8 mouse cellular contexts compared by ENCODE assay signal in the genomic region with DNA sequence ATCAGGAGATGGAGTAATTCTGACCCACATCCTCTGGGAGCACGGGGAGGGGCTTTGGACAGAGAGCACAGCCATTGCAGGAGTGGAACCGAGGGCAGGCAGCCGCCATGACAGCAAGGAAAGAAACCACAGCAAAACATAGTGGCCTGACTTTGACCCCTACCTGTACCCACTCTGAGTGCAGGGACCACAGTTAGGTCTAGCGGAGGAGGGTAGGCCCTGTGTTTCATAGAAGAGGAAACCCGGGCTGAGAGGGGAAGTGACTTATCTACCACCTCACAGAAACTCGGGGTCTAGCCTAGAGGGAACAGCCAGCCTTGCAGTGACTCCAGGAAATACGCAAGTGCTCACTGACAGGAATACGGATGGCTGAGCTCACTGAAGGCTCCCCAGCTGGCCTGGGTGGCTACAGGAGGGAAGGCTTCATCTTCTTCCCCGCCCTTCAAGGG. TPM values are rescaled to one million over a fixed set of nuclear protein-coding genes. Genes with fewer than 3 reads are reported as not detected.
A peak's percentile ranks its signal among the peaks of the same experiment; 100 is the strongest.
DNase-seq lines count a peak whose midpoint lies in the region; ATAC-seq and TF ChIP-seq lines count a peak whose summit lies in the region.

No protein-coding gene starts in this region.

- no peak for TF ChIP-seq EP300 in heart, postnatal 0 days (IDR thresholded peaks at IDR 0.05; ENCODE audit: low read depth)
- TF ChIP-seq EP300 in stomach, postnatal 0 days (optimal IDR thresholded peaks at IDR 0.05), result no peak

- TF ChIP-seq CTCF in heart, postnatal 0 days (IDR thresholded peaks at IDR 0.05; ENCODE audit: low read depth), result no peak
- TF ChIP-seq CTCF in stomach, postnatal 0 days (IDR thresholded peaks at IDR 0.05; ENCODE audit: low read depth), result no peak

- intact Hi-C loops in left cerebral cortex, postnatal 25 days (cut with DNase I), result no loop called here

- H3K4me2 ChIP-seq in heart, postnatal 0 days (ENCODE audit: low read depth, low read length), result peak overlapping the region; percentile 72
- peak overlapping the region; percentile 62 for H3K4me2 ChIP-seq in stomach, postnatal 0 days (replicated peaks; ENCODE audit: low read depth)

- 0 out of 2 replicates have a peak, but pooled peaks cover 2% of the 10 kb centered on the region for H3K4me1 ChIP-seq in brown adipose tissue, adult 24 weeks (ENCODE audit: control insufficient read depth, insufficient read depth, insufficient read length, low read length)
- peaks cover 27% of the 10 kb centered on the region for H3K4me1 ChIP-seq in heart, postnatal 0 days (ENCODE audit: control insufficient read depth, insufficient read depth)
- peaks cover 2% of the 10 kb centered on the region; the same call in 1 of the 2 replicates for H3K4me1 ChIP-seq in stomach, postnatal 0 days (replicated peaks; ENCODE audit: control insufficient read depth, insufficient read depth)

- peak overlapping the region; percentile 62; the same call in 1 of the 2 replicates for H3K9ac ChIP-seq in heart, postnatal 0 days (replicated peaks; ENCODE audit: low read depth, low read length)
- H3K9ac ChIP-seq in stomach, postnatal 0 days (ENCODE audit: low read length), result peak overlapping the region; percentile 69

- 49% methylated on average over 9 of the region's 9 CpGs for WGBS in heart, postnatal 0 days
- WGBS in stomach, postnatal 0 days, result 31% methylated on average over 9 of the region's 9 CpGs

- no peak for ATAC-seq in heart, postnatal 0 days (ENCODE audit: insufficient read depth, low read depth)
- peak; percentile 32 for ATAC-seq in megakaryocyte progenitor cell, adult 5-6 weeks (replicated peaks; ENCODE audit: poor library complexity)
- ATAC-seq in stomach, postnatal 0 days (ENCODE audit: low FRiP score, low TSS enrichment), result no peak

- peak overlapping the region; percentile 97 for H3K27ac ChIP-seq in brown adipose tissue, adult 24 weeks (replicated peaks; ENCODE audit: low read depth, low read length)
- peak overlapping the region; percentile 69 for H3K27ac ChIP-seq in heart, postnatal 0 days (ENCODE audit: low read depth)
- peak overlapping the region; percentile 82 for H3K27ac ChIP-seq in stomach, postnatal 0 days (replicated peaks)

- H3K4me3 ChIP-seq in brown adipose tissue, adult 24 weeks (ENCODE audit: insufficient read depth, low read depth, low read length), result peak overlapping the region; percentile 92
- H3K4me3 ChIP-seq in heart, postnatal 0 days (ENCODE audit: low read depth, low read length), result peak overlapping the region; percentile 72
- peak overlapping the region; percentile 66 for H3K4me3 ChIP-seq in stomach, postnatal 0 days (ENCODE audit: low read depth, low read length)

- no peaks in the 10 kb centered on the region for H3K36me3 ChIP-seq in heart, postnatal 0 days (replicated peaks; ENCODE audit: control insufficient read depth, insufficient read depth, low read length)
- H3K36me3 ChIP-seq in stomach, postnatal 0 days (ENCODE audit: control insufficient read depth, insufficient read depth, low read length), result no peaks in the 10 kb centered on the region

- DNase-seq in CD8-positive naive resting alpha-beta T cell, adult 2 months (ENCODE audit: low read depth in 2 of 2, low spot score in 2 of 2), result peak; percentile 44 to 50
- DNase-seq in heart, postnatal 0 days (ENCODE audit: low spot score), result peak; percentile 37
- DNase-seq in kidney, postnatal 25 days, result peak; percentile 22 to 59
- DNase-seq in stomach, postnatal 0 days (ENCODE audit: low spot score), result no peak
- no peak for DNase-seq in left cerebral cortex, postnatal 25 days (ENCODE audit: low spot score in 2 of 2)
- DNase-seq in urinary bladder, postnatal 14 days (ENCODE audit: low spot score), result no peak

- no peaks in the 10 kb centered on the region for H3K27me3 ChIP-seq in heart, postnatal 0 days (ENCODE audit: control insufficient read depth, insufficient read depth, low read length)
- no peaks in the 10 kb centered on the region for H3K27me3 ChIP-seq in stomach, postnatal 0 days (ENCODE audit: control insufficient read depth, insufficient read depth, low read length)

- H3K9me3 ChIP-seq in heart, postnatal 0 days (replicated peaks; ENCODE audit: control insufficient read depth, low read length), result no peaks in the 10 kb centered on the region
- no peaks in the 10 kb centered on the region for H3K9me3 ChIP-seq in stomach, postnatal 0 days (ENCODE audit: control insufficient read depth, low read length)

RNA-seq across cellular contexts. Expression of a gene that starts 1.0 kb away (rescaled TPM):
- polyA plus RNA-seq in brown adipose tissue, adult 24 weeks (2012; ENCODE audit: insufficient read depth, insufficient read length, missing spikeins), result 6.2 and 7.5 TPM in 2 replicates
- total RNA-seq in heart, postnatal 0 days (2014; rRNA removed; ENCODE audit: low replicate concordance), result 12.8 and 21.0 TPM in 2 replicates
- polyA plus RNA-seq in heart, postnatal 0 days (2015; fragmentation: Nextera tagmentation; extraction: Ambion mirVana), result 7.6 and 8.3 TPM in 2 replicates
- 17.9 and 19.0 TPM in 2 replicates for total RNA-seq in megakaryocyte progenitor cell, adult 5-6 weeks (2015)
- total RNA-seq in megakaryocyte progenitor cell, adult 5-6 weeks (2017), result 12.8 and 15.3 TPM in 2 replicates
- 9.6 and 10.6 TPM in 2 replicates for polyA plus RNA-seq in stomach, postnatal 0 days (2015; fragmentation: Nextera tagmentation; extraction: Ambion mirVana)
- total RNA-seq in left cerebral cortex, postnatal 25 days (2021), result 10 to 100 TPM; 13.3 to 17.0 TPM

RNA-seq across cellular contexts. Expression of a gene that starts 8.1 kb away (rescaled TPM):
- not detected in 2 replicates for polyA plus RNA-seq in brown adipose tissue, adult 24 weeks (2012; ENCODE audit: insufficient read depth, insufficient read length, missing spikeins)
- total RNA-seq in heart, postnatal 0 days (2014; rRNA removed; ENCODE audit: low replicate concordance), result 7.1 and 32.7 TPM in 2 replicates
- polyA plus RNA-seq in heart, postnatal 0 days (2015; fragmentation: Nextera tagmentation; extraction: Ambion mirVana), result 2.5 and 2.6 TPM in 2 replicates
- 8.1 and 8.4 TPM in 2 replicates for total RNA-seq in megakaryocyte progenitor cell, adult 5-6 weeks (2015)
- 12.0 and 14.5 TPM in 2 replicates for total RNA-seq in megakaryocyte progenitor cell, adult 5-6 weeks (2017)
- polyA plus RNA-seq in stomach, postnatal 0 days (2015; fragmentation: Nextera tagmentation; extraction: Ambion mirVana), result 2.1 and 2.4 TPM in 2 replicates
- total RNA-seq in left cerebral cortex, postnatal 25 days (2021), result under 1 TPM; 0.27 to 0.46 TPM

RNA-seq across cellular contexts. Expression of a gene that starts 50.6 kb away (rescaled TPM):
- polyA plus RNA-seq in brown adipose tissue, adult 24 weeks (2012; ENCODE audit: insufficient read depth, insufficient read length, missing spikeins), result 72.4 and 81.8 TPM in 2 replicates
- total RNA-seq in heart, postnatal 0 days (2014; rRNA removed; ENCODE audit: low replicate concordance), result 94.5 and 121 TPM in 2 replicates
- 108 and 117 TPM in 2 replicates for polyA plus RNA-seq in heart, postnatal 0 days (2015; fragmentation: Nextera tagmentation; extraction: Ambion mirVana)
- total RNA-seq in megakaryocyte progenitor cell, adult 5-6 weeks (2015), result 0.15 and 0.20 TPM in 2 replicates
- total RNA-seq in megakaryocyte progenitor cell, adult 5-6 weeks (2017), result 0.41 TPM in 1 of 2 replicates, not detected in the other
- 18.1 and 19.9 TPM in 2 replicates for polyA plus RNA-seq in stomach, postnatal 0 days (2015; fragmentation: Nextera tagmentation; extraction: Ambion mirVana)
- 1 to 10 TPM; 2.2 to 3.2 TPM for total RNA-seq in left cerebral cortex, postnatal 25 days (2021)

RNA-seq across cellular contexts. Expression of a gene that starts 58.8 kb away (rescaled TPM):
- not detected in 2 replicates for polyA plus RNA-seq in brown adipose tissue, adult 24 weeks (2012; ENCODE audit: insufficient read depth, insufficient read length, missing spikeins)
- not detected in 2 replicates for total RNA-seq in heart, postnatal 0 days (2014; rRNA removed; ENCODE audit: low replicate concordance)
- polyA plus RNA-seq in heart, postnatal 0 days (2015; fragmentation: Nextera tagmentation; extraction: Ambion mirVana), result not detected in 2 replicates
- total RNA-seq in megakaryocyte progenitor cell, adult 5-6 weeks (2015), result not detected in 2 replicates
- not detected in 2 replicates for total RNA-seq in megakaryocyte progenitor cell, adult 5-6 weeks (2017)
- polyA plus RNA-seq in stomach, postnatal 0 days (2015; fragmentation: Nextera tagmentation; extraction: Ambion mirVana), result 0.18 and 0.35 TPM in 2 replicates
- total RNA-seq in left cerebral cortex, postnatal 25 days (2021), result 1 to 10 TPM; 2.8 to 3.7 TPM

Comparison
In these comparisons a context has a peak if more than half of its experiments do, and no peak if none do; other contexts are left out.
1. DNase-seq: peak in CD8-positive naive resting alpha-beta T cell, adult 2 months (2 of 2), heart, postnatal 0 days (single experiment) and kidney, postnatal 25 days (2 of 2); none in stomach, postnatal 0 days (single experiment), left cerebral cortex, postnatal 25 days (0 of 2) and urinary bladder, postnatal 14 days (single experiment).
2. RNA of a gene that starts 50.6 kb away (total RNA-seq): 94.5 to 121 TPM in heart, postnatal 0 days; 2.2 to 3.2 TPM in left cerebral cortex, postnatal 25 days and 0.15 to 0.41 TPM in megakaryocyte progenitor cell, adult 5-6 weeks; every median in the first group is over 10 times any median in the second.
3. Peak in every context shown above with its lines, with median percentiles within 50 percentile points of each other: H3K27ac ChIP-seq and H3K4me3 ChIP-seq.